Mouse (Mus musculus) E14TG2a.4 (cell line): ENCODE measurements around the gene Klhl33.

Experiments
- CTCF ChIP-seq: conservative IDR thresholded peaks from 2 replicates; pipeline ENCODE4 v1.5.1; 2014; ENCODE audit warnings: low read length
- NANOG ChIP-seq: IDR thresholded peaks from 2 replicates; pipeline ENCODE4 v1.6.1; 2014; ENCODE audit warnings: borderline replicate concordance, low read length, mixed read lengths

DNA sequence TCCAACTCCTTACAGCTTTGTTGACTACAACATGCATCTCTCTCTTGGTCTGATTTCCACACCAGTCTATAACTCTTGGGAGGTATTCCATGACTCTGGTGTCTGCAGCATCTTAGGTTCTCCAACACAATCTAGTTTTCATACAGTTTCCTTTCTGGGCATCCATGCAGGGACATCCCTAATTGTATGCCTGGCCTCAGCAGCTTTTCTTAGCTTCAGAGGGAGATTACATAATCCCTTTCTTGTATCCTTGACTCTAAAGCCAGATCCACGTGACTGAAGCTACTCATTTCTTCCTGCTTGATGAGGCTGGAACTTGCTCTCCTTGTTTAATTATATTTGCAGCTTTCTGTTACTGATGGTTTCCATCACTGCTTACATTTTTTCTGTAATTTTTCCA, 39.3 kb upstream of the Klhl33 start:
- no peak for TF ChIP-seq CTCF
- TF ChIP-seq NANOG, result no peak
